Mouse (Mus musculus) hindlimb bud, embryonic 11.5 days (tissue): ENCODE measurements around the gene Myd88.

Experiments used
- DNase-seq: peaks from one replicate; pipeline ENCODE4 v3.0.0-alpha.2; 2012; ENCODE audit warnings: low read depth, low spot score; ENCODE audit errors: extremely low spot score

Myd88 gene

GRCm38 (mm10) chr9:119298563-119298962 is 42.6 kb downstream of the Myd88 start:
- no peak for DNase-seq

DNA sequence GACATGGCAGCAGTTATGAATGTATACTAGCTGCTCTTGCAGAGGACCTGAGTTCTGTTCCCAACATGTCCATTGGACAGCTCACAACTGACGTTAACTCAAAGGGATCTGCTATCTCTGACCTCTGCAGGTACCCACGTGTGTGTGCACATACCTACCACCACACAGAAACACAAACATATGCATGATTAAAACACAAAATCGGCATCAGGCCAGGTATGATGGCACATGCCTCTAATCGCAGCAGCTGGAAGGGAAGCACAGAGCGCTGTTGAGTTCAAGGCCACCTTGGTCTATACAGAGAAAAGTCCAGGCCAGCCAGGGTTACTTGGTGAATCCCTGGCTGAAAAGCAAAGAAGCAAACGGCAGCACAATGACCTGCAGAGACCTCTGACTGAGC is 43.5 kb downstream of the Myd88 start:
- no peak for DNase-seq

DNA sequence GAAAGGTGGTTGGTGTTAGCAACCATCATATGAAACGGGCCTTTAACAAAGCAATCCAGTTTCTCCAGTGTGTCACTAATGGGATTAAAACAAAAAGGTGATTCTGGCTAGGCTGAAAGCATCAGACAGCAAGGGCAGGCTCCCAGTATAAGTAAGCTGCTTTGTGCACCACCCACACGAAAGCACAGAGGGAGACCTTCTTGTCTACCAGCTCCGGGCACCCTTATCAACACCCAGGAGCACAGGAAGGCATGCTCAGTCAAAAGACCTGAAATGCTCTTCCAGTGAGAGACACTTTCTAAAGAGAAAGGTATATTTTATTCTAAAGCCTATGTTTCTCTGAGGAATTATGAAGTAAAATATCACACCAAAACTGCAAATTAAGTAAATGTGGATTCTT is 50.4 kb downstream of the Myd88 start:
- DNase-seq, result no peak
